Mouse (Mus musculus): ENCODE measurements at regions not wholly inside any gene's neighbourhood (a gene's known extent, or its start where the extent isn't known, plus 50 kb on each side); places are given as distances from the start of the nearest gene placed in this dataset.
"Not testable (repeated sequence)": the region's sequence is repeated elsewhere in the genome, so short reads cannot be mapped to it uniquely, and the experiment has no call there.

DNA sequence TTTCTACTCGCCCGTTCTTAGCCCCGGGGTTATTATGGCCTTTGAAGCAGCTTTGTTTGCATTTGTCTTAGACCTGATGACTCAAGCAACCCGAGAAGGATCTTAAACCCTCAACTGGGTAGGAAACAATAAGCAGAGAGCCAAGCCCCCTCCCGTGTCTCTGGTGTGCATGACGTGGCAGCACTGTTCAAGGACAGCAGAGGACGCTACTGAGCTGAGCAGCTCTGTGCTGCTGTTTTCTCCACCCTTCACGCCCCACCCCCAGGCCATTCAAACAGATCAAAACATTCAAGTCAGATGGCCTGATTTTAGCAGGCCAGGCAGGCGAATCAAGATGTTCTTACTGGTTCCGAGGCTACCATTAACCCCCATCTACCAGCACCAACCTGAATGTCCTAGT is 331.1 kb downstream of the Sfmbt2 start:
- no peak for ATAC-seq

DNA sequence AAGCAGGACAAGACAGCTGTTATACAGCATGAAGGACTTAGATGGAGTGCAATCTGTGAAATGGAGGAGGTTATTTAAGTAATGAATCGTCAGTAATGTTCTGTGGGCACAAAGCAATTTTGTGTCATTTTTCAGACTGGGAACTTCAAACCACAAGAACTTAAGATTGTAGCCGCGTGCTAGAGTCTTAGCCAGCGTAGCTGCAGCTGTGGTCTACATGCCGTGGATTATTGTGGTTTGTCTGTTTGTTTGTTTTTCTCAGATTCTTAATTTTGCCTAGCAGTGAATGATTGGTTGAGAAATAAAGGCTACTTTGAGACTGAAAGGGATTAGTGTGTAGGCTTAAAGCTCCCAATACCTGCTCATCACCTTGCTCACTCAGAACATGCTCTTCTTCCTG is 348.1 kb downstream of the Sfmbt2 start:
- WGBS: 68% methylated on average over 5 of the region's 5 CpGs
- no peak overlapping the region for H3K9ac ChIP-seq (ENCODE audit: low read depth, low read length)

More for the DNA sequence above, 331.1 kb downstream of the Sfmbt2 start:
- H3K4me3 ChIP-seq (ENCODE audit: low read depth, low read length): no peak overlapping the region
- no peak overlapping the region for H3K9ac ChIP-seq (ENCODE audit: low read depth, low read length)
- H3K4me1 ChIP-seq (replicated peaks; ENCODE audit: control insufficient read depth, insufficient read depth, low read length): no peaks in the 10 kb centered on the region
- H3K9me3 ChIP-seq (ENCODE audit: control insufficient read depth): no peaks in the 10 kb centered on the region
- WGBS: 26% methylated on average over 10 of the region's 10 CpGs
- peak; percentile 53 for TF ChIP-seq CTCF (IDR thresholded peaks at IDR 0.05; ENCODE audit: low read depth)
- no peaks in the 10 kb centered on the region for H3K36me3 ChIP-seq (ENCODE audit: control insufficient read depth, insufficient read depth)
- no peaks in the 10 kb centered on the region for H3K27me3 ChIP-seq (replicated peaks; ENCODE audit: control insufficient read depth, insufficient read depth, low read length)
- no peak overlapping the region for H3K27ac ChIP-seq (ENCODE audit: low read depth, low read length)
- H3K4me2 ChIP-seq (replicated peaks; ENCODE audit: low read depth): no peak overlapping the region

DNA sequence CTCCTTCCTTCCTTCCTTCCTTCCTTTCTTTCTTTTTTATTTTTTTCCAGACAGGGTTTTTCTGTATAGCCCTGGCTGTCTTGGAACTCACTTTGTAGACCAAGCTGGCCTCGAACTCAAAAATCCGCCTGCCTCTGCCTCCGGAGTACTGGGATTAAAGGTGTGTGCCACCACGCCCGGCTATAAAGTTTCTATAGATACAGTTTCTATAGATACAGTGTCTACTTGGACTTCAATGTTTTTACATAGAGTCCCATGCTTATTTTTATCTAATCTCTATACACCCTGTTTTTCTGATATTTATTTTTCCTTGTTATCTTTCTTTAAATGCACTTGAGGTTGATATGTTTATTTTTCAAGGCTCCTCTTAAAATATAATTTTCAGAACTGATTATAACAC is 364.0 kb downstream of the Sfmbt2 start:
- H3K4me2 ChIP-seq (replicated peaks; ENCODE audit: low read depth); H3K36me3 ChIP-seq (ENCODE audit: control insufficient read depth, insufficient read depth); H3K9ac ChIP-seq (ENCODE audit: low read depth, low read length); H3K27ac ChIP-seq (ENCODE audit: low read depth, low read length); H3K9me3 ChIP-seq (ENCODE audit: control insufficient read depth); H3K27me3 ChIP-seq (replicated peaks; ENCODE audit: control insufficient read depth, insufficient read depth, low read length); H3K4me1 ChIP-seq (replicated peaks; ENCODE audit: control insufficient read depth, insufficient read depth, low read length); H3K4me3 ChIP-seq (ENCODE audit: low read depth, low read length): not testable (repeated sequence)
- WGBS: 75% methylated on average over 5 of the region's 5 CpGs
- peak; percentile 69; the same call in 1 of the 2 replicates for ATAC-seq

More for the DNA sequence above, 348.1 kb downstream of the Sfmbt2 start:
- Histone ChIP-seq H3K27ac (ENCODE audit: low read depth, low read length) (no peak overlapping the region), H3K4me2 (replicated peaks; ENCODE audit: low read depth) (no peak overlapping the region), H3K9me3 (ENCODE audit: control insufficient read depth) (no peaks in the 10 kb centered on the region), H3K4me1 (replicated peaks; ENCODE audit: control insufficient read depth, insufficient read depth, low read length) (no peaks in the 10 kb centered on the region), H3K27me3 (replicated peaks; ENCODE audit: control insufficient read depth, insufficient read depth, low read length) (no peaks in the 10 kb centered on the region), H3K36me3 (ENCODE audit: control insufficient read depth, insufficient read depth) (no peaks in the 10 kb centered on the region), H3K4me3 (ENCODE audit: low read depth, low read length) (no peak overlapping the region)
- no peak for TF ChIP-seq CTCF (IDR thresholded peaks at IDR 0.05; ENCODE audit: low read depth)
- ATAC-seq: no peak

- Histone ChIP-seq H3K4me1 (replicated peaks; ENCODE audit: control insufficient read depth, insufficient read depth, low read length) (no peaks in the 10 kb centered on the region), H3K27ac (ENCODE audit: low read depth, low read length) (no peak overlapping the region), H3K36me3 (ENCODE audit: control insufficient read depth, insufficient read depth) (no peaks in the 10 kb centered on the region), H3K9me3 (ENCODE audit: control insufficient read depth) (no peaks in the 10 kb centered on the region), H3K4me3 (ENCODE audit: low read depth, low read length) (no peak overlapping the region), H3K27me3 (replicated peaks; ENCODE audit: control insufficient read depth, insufficient read depth, low read length) (no peaks in the 10 kb centered on the region), H3K4me2 (replicated peaks; ENCODE audit: low read depth) (0 out of 2 replicates have a peak overlapping the region, but pooled peaks have one; percentile 24), H3K9ac (ENCODE audit: low read depth, low read length) (no peak overlapping the region)
- TF ChIP-seq CTCF (IDR thresholded peaks at IDR 0.05; ENCODE audit: low read depth): no peak
- WGBS: 40% methylated on average over 13 of the region's 13 CpGs
- ATAC-seq: no peak
These were observed 366.6 kb downstream of the Sfmbt2 start for GRCm38 (mm10) chr2:10736696-10737457.

GRCm38 (mm10) chr2:10737458-10737775 is 367.1 kb downstream of the Sfmbt2 start:
- H3K4me3 ChIP-seq (ENCODE audit: low read depth, low read length): no peak overlapping the region
- no peaks in the 10 kb centered on the region for H3K36me3 ChIP-seq (ENCODE audit: control insufficient read depth, insufficient read depth)
- H3K27me3 ChIP-seq (replicated peaks; ENCODE audit: control insufficient read depth, insufficient read depth, low read length): no peaks in the 10 kb centered on the region
- H3K4me2 ChIP-seq (replicated peaks; ENCODE audit: low read depth): 0 out of 2 replicates have a peak overlapping the region, but pooled peaks have one; percentile 24
- H3K9me3 ChIP-seq (ENCODE audit: control insufficient read depth): no peaks in the 10 kb centered on the region
- H3K27ac ChIP-seq (ENCODE audit: low read depth, low read length): no peak overlapping the region
- no peak for ATAC-seq
- no peak overlapping the region for H3K9ac ChIP-seq (ENCODE audit: low read depth, low read length)
- no peaks in the 10 kb centered on the region for H3K4me1 ChIP-seq (replicated peaks; ENCODE audit: control insufficient read depth, insufficient read depth, low read length)
- no peak for TF ChIP-seq CTCF (IDR thresholded peaks at IDR 0.05; ENCODE audit: low read depth)
- 50% methylated on average over 9 of the region's 9 CpGs for WGBS

DNA sequence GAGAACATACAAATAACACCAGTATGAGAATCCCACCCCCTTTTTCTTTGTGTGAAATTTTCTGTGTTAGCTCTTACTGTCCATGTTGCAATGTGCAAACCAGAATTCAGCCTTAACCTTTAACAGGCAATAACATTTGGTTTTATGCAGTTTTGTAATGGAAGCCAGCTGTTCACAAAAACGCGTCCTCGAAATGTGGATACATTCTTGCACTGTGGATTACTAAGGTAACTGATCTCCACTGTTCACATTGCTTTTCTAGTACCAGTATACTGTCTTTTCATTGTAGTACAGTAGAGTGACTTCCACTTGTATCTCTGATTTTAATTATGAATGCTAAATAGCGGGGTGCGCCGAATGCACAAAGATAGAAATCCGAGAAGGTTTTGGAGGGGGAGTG is 374.8 kb downstream of the Sfmbt2 start:
- Histone ChIP-seq H3K4me3 (ENCODE audit: low read depth, low read length) (no peak overlapping the region), H3K4me2 (replicated peaks; ENCODE audit: low read depth) (no peak overlapping the region), H3K36me3 (ENCODE audit: control insufficient read depth, insufficient read depth) (no peaks in the 10 kb centered on the region), H3K27ac (ENCODE audit: low read depth, low read length) (no peak overlapping the region), H3K27me3 (replicated peaks; ENCODE audit: control insufficient read depth, insufficient read depth, low read length) (no peaks in the 10 kb centered on the region), H3K9ac (ENCODE audit: low read depth, low read length) (no peak overlapping the region), H3K9me3 (ENCODE audit: control insufficient read depth) (no peaks in the 10 kb centered on the region), H3K4me1 (replicated peaks; ENCODE audit: control insufficient read depth, insufficient read depth, low read length) (no peaks in the 10 kb centered on the region)
- ATAC-seq: no peak
- no peak for TF ChIP-seq CTCF (IDR thresholded peaks at IDR 0.05; ENCODE audit: low read depth)
- WGBS: 87% methylated on average over 7 of the region's 7 CpGs

Data from intestine, postnatal 0 days (tissue).